Mouse (Mus musculus) spleen, adult 2 months (tissue): Measurements from ENCODE around the gene Cd22.

Experiments used
- CTCF ChIP-seq: fragments of 200-500 bp; IDR thresholded peaks from 2 replicates; pipeline ENCODE4 v1.5.1; 2011; ENCODE audit warnings: mild to moderate bottlenecking, inconsistent platforms; ENCODE audit not compliant: insufficient read depth, insufficient read length, insufficient replicate concordance; ENCODE audit errors: extremely low read depth
- POLR2A ChIP-seq: fragments of 200-500 bp; IDR thresholded peaks from 2 replicates; pipeline ENCODE4 v1.6.1; 2011; ENCODE audit warnings: low read depth, low read length, inconsistent platforms

- TF ChIP-seq POLR2A: no peak
- TF ChIP-seq CTCF: no peak
Observed at GRCm38 (mm10) chr7:30888786-30889185, 8.6 kb upstream of the Cd22 start.
